Mouse (Mus musculus) C2C12 (cell line): ENCODE results near the gene Sept1.

Source experiments
- CTCF ChIP-seq: IDR thresholded peaks from one replicate; pipeline ENCODE4 v1.5.1; 2011; ENCODE audit not compliant: control insufficient read depth, insufficient read depth, insufficient read length
- MAX ChIP-seq: IDR thresholded peaks from one replicate; pipeline ENCODE4 v1.6.1; 2011; ENCODE audit warnings: mild to moderate bottlenecking, control low read depth
- USF1 ChIP-seq: IDR thresholded peaks from one replicate; pipeline ENCODE4 v1.6.1; 2011; ENCODE audit warnings: low read depth, mild to moderate bottlenecking, control low read depth, moderate library complexity

DNA sequence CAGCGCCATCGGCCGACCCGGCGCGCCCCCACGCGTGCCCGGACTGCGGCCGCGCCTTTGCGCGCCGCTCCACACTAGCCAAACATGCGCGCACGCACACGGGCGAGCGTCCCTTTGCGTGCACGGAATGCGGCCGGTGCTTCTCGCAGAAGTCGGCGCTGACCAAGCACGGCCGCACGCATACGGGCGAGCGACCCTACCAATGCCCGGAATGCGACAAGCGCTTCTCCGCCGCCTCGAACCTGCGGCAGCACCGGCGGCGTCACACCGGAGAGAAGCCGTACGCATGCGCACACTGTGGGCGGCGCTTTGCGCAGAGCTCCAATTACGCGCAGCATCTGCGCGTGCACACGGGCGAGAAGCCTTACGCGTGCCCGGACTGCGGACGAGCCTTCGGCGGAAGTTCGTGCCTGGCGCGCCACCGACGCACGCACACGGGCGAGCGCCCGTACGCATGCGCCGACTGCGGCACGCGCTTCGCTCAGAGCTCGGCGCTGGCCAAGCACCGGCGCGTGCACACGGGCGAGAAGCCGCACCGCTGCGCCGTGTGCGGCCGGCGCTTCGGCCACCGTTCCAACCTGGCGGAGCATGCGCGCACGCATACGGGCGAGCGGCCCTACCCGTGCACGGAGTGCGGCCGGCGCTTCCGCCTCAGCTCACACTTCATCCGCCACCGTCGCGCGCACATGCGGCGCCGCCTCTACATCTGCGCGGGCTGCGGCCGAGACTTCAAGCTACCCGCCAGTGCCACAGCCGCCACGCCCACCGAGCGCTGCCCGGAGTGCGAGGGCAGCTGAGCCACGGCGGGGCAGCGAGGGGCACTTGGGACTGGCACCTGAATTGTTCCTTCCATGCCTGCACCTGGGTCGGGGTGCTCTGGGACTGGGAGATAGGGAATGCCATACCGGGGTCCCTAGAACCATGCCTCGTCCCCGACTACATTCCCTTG is 21.2 kb upstream of the Sept1 start:
- no peak for TF ChIP-seq CTCF
- TF ChIP-seq MAX = peak; percentile 91
- no peak for TF ChIP-seq USF1
